Mouse (Mus musculus): Measurements from ENCODE around the gene Tob2.
A peak's percentile ranks its signal among the peaks of the same experiment; 100 is the strongest.

Gene Tob2

DNA sequence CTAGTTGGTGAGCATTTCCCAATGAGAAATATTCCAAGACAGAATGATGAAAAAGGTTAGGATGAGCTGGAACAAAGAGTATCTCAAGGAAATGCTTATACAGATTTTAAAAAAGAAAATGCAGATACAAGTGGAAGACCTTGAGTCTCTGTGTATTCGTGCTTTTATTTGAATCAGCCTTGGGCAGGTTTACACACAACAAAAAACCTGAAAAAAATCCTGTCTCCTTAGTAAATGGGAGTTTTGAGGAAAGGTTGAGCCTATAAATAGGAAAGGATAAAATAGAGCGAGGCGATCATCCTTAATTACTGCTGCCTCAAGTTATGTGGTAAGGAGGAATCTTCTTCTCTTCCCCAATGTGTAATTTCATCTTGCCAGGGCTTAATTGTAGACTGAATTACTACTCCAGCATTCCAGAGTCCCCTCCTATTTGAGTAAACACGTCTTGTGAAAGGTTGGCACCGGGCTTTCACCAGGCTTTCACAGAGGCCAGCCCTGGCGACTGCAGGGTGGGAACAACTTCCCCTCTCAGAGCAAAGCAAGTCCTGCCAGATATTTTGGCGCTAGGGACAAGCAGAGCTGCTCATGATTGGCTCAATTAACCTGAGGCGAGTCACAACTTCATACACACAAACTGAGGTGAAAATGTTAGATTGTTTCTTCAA lies 2.0 kb upstream of the Tob2 start:
- no peak for DNase-seq (ENCODE audit: low spot score in 2 of 2)

DNA sequence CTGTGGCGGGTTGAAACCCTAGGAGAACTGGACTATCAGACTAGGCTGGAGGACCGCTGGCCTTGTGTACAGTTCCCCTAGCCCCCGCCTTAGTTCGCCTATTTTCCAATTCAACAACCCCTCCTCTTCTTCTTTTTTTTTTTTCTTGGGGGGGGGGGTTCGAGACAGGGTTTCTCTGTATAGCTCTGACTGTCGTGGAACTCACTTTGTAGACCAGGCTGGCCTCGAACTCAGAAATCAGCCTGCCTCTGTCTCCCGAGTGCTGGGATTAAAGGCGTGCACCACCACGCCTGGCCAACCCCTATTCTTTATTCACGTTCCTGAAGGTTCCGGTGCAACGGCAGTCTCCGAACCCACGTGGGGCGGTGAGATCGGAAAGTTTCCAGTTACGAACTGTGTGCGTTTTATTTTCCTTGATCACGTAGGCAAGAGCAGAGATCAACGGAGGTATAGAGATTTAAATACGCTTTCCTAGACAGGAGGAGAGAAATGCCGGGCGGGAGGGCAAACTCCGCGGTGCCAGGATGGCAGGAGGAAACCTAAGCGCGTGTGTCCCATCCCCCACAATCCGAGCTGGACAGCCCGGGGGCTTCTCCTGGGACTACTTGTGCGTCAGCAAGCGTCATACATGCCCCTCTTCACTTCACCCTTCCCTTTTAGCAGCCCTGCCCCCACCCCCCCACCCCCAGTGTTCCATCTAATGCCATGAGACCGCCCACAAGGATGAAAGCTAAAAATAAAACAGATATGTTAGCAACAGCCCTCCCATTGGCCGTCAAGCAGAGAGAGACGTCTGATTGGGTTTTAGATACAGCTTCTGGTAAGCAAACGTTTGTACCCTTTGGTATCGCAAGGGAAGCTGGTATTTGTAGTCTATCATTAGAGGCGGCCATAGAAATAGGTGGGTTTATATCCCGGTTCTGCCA lies 997 bp upstream of the Tob2 start:
- peak; percentile 74 to 88 for DNase-seq (ENCODE audit: low spot score in 2 of 2)

DNA sequence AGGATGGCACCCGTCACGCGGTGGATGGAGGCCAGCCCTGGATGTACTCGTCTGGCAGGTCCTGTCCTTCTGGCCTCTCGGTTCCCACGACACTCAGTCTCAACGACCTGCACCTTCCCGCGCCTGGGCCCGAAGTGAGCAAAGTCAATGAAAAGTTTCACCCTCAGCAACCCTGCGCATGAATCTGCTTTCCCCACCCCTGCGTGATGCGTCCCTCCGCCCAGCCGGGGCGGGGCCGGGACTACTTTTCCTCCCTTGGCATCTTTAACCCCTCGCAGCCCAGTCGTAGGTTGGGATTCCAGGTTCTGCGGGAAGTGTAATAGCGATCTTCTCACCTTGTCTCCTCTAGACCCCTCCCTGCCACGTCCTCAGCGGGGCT lies 469 bp downstream of the Tob2 start:
- peak; percentile 88 to 94 for DNase-seq (ENCODE audit: low spot score in 2 of 2)

DNA sequence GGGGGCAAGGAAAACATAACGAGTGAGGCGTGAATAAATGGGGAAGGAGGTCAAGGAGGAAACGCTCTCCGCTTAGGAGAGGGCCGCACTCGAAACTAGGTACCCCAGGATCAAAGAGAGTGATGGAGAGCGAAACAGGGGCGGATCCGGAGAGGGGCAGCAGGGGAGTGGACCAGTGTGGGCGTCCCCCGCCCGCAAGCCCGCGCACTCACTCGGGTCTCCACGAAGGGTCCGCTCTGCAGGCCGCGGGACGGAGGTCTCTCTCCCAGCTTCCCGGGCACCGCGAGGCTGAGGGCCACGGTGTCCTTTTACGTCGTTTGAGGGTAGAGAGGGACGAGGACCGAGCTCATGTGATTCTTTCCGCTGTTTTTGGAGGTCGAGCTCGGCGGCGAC lies 876 bp downstream of the Tob2 start:
- DNase-seq (ENCODE audit: low spot score in 2 of 2): no peak

GRCm38 (mm10) chr15:81856938-81857723 lies 1.5 kb downstream of the Tob2 start:
- no peak for DNase-seq (ENCODE audit: low spot score in 2 of 2)

DNA sequence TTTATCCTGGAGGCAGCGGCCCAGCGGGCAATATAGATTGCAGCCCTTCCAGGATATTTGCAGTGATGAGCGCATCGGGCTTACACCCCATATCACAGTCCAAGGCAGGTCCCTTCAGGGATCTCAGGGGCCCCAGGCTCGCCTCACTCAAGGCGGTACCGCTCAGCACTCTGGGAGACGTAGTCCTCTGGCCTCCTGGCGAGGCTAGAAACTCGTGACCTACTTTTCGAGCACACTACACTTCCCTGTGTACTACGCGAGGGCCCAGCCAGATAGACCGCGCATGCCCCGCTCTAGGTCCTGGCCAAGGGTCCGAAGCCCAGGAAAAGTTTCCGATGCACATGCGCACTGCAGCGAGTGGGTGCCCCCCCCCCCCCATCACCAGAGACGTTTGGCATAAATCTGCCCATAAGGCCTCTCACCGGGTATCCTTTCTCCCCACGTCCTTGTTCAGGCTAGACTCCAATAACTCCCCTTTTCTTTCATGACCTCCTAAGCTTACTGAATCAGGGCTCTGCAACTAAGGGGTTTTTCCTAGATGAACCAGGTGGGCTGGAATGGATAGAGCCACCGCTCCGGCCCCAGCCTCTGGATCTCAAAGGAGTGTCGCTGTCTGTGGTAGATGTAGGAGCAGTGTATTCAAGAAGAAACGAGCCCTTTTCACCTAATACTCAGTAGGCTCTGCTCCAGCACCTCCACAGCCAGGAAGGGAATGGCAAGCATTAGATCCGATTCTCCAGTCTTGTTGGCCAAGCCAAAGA lies 2.4 kb downstream of the Tob2 start:
- peak; percentile 76 to 78 for DNase-seq (ENCODE audit: low spot score in 2 of 2)

DNA sequence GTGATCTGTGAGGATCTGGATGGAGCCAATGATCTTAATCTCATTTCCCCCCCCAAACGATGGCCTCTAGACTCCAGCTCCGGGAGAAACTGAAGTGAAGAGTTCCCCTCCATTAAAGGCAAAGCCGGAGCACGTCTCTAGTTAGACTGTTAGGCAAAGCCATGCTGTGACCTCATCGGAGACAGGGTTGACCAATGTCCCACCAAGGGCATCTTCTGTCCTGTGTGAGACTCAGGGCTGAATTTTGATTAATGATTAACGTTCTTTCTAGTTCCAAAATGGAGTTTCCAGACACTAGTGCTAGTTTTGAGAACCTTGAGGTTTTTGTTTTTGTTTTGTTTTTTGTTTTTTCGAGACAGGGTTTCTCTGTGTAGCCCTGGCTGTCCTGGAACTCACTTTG lies 5.5 kb downstream of the Tob2 start:
- DNase-seq (ENCODE audit: low spot score in 2 of 2): no peak

DNA sequence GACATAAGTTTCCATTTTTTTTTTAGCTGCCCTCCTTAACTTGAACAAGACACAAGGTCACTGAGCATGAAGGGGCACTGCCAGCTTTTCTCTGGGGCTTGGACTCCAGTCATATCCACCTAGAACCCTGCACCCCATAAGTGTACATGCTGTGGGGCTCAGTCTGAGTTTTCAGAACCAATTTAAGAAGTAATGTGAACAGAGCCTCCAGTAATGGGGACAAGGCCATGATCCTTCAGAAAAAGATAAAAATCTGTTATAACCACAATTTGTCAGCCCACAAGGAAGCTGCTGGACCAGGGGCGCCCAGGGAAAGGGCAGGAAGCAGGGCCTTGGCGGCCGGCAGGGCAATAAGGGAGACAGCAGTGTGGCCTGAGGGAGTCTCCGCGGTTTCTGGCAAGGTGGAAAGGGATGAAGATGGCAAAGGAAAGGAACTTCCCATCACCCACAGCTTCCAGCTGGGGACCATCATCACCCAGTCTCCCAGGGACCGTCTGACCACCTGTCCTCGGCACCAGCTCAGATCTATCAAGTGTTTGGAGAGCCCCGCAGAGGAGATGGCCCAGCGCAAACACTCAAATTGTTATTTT lies 6.1 kb downstream of the Tob2 start:
- DNase-seq (ENCODE audit: low spot score in 2 of 2): no peak

- no peak for DNase-seq (ENCODE audit: low spot score in 2 of 2)
Observed at GRCm38 (mm10) chr15:81851375-81851774, 7.2 kb downstream of the Tob2 start.

DNA sequence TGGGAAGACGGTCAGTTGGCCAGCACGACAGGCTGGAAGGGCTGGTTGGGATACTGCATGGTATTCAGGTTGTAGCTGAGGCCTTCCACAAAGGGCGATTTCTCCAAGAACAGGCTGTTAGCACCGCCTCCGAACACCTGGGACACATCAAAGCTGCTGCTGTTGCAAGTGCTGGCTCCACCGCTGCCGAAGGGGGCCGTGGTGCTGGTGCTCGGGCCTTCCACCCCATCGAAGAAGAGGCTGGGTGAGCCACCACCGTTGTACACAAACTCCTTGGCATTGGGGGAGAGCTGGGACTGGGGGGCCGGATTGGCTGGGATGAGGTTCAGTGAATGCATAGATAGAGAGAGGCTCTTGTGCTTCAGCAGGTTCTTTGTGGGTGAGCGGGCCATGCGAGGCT lies 7.9 kb downstream of the Tob2 start:
- no peak for DNase-seq (ENCODE audit: low spot score in 2 of 2)

DNA sequence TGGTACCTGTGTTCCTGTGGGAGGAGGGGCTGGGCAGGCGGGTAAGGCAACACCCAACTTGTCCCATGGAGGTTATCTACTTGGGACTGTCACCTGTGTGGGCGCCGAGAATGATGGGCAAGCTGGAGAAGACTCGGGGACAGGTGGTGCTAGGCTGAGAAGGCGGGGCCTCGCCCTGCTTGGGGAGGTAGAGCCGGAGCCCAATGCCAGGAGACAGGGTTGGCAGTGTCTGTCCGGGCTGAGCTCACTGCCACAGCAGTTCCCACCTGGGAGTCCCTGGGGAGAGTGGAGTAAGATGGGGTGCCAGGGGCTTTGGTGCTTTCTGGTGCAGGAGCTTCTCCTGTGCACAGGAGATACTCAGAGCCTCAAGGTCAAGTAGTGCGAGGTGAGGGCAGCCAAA lies 9.5 kb downstream of the Tob2 start:
- DNase-seq (ENCODE audit: low spot score in 2 of 2): no peak

- DNase-seq (ENCODE audit: low spot score in 2 of 2): no peak
Observed at GRCm38 (mm10) chr15:81848301-81848700, 10.3 kb downstream of the Tob2 start.

DNA sequence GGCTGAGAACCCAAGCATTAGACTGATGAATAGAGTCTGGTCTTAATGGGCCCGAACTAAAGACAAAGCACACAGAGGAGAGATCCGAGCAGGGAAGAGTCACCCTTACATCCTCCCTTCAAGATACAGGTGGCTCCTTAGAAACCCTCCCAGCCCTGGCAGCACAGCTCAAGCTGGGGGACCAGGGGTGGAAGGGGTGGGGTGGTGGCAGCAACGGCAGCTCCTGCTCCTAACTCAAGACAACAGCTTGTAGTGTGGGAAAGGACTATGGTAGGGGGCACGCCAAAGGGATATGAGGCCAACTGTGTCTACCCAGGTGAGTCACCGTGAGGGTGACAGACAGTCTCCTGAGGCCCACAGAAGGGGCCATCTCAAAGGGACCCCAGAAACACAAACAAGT lies 10.7 kb downstream of the Tob2 start:
- no peak for DNase-seq (ENCODE audit: low spot score in 2 of 2)

- no peak for DNase-seq (ENCODE audit: low spot score in 2 of 2)
Observed at GRCm38 (mm10) chr15:81847161-81847560, 11.4 kb downstream of the Tob2 start.

GRCm38 (mm10) chr15:81846755-81847154 lies 11.8 kb downstream of the Tob2 start:
- no peak for DNase-seq (ENCODE audit: low spot score in 2 of 2)

DNA sequence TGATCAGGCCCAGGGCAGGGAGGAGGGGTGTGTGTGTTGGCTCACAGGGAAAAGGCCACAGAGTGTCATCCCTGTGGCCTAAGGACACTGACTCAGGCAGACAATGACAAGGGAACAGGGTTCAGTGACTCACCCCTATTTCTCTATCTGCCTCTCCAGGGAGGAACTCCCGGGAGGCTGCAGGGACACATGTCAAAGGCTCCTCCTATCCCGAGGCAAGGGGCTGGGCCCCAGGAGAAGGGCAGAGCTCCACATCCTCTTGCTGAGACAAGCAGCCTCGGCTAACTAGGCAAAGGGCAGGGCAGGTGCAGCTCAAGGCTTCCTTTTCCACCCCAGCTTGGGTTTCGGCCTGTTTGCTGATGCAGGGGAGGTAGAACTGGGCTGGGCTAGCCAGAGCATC lies 12.9 kb downstream of the Tob2 start:
- no peak for DNase-seq (ENCODE audit: low spot score in 2 of 2)

- DNase-seq (ENCODE audit: low spot score in 2 of 2): no peak
Observed at GRCm38 (mm10) chr15:81845033-81845625, 13.5 kb downstream of the Tob2 start.

DNA sequence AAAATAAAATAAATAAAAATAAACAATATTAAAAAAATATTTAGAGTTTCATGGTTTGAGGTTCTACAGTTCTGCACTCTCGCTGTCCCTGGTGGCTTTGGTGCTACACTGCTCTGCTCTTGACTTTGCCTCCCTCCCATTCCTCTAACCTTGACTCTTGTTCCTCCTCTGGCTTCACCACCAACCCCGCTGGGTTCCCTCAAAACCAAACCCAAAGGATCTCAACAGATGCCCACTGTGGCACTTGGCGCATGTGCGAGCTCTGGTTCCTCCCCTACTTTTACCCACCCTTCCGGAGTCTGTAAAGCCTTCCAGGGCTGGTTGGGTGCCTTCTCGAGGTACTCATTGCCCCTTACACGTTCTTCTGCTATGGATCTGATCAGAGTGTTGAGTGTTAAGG lies 16.3 kb downstream of the Tob2 start:
- DNase-seq (ENCODE audit: low spot score in 2 of 2): no peak

DNA sequence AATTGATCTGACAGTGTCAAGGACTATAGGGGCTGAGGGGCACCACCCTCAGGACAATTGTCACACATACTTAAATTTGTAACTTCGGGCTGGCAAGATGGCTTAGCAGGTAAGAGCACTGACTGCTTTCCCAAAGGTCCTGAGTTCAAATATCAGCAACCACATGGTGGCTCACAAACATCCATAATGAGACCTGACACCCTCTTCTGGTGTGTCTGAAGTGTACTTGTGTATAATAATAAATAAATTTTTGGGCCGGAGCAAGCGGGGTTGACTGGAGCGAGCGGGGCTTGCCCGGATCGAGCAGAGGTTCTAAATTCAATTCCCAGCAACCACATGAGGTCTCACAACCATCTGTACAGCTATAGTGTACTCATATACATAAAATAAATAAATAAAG lies 18.3 kb downstream of the Tob2 start:
- DNase-seq (ENCODE audit: low spot score in 2 of 2): no peak

DNA sequence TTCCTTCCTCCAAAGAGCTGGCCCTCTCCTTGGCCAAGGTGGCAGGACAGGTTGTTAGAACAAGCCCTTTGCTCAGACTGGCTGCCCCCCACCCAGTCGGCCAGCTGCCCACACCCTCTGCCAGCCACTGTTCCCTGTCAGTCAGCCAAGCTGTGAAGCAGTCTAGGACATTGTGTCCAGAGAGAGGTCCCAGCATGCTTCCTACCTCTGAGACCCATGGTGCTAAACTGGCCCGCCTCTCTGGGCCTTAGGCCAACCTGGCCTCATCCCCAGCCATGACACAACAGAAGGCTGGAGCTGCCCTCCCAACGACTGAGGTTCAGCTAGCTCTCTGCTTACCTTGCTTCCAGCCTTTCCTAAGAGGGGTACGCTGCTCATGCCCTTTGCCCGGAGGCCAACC lies 19.0 kb downstream of the Tob2 start:
- peak; percentile 49 to 67 for DNase-seq (ENCODE audit: low spot score in 2 of 2)
